Mouse (Mus musculus): Measurements from ENCODE around the gene St5. TPM values are rescaled to one million over a fixed set of nuclear protein-coding genes. Genes with fewer than 3 reads are reported as not detected.
A peak's percentile ranks its signal among the peaks of the same experiment; 100 is the strongest.

Gene St5
- polyA plus RNA-seq, 1 experiment from 2014 or later, result 61.4 TPM

DNA sequence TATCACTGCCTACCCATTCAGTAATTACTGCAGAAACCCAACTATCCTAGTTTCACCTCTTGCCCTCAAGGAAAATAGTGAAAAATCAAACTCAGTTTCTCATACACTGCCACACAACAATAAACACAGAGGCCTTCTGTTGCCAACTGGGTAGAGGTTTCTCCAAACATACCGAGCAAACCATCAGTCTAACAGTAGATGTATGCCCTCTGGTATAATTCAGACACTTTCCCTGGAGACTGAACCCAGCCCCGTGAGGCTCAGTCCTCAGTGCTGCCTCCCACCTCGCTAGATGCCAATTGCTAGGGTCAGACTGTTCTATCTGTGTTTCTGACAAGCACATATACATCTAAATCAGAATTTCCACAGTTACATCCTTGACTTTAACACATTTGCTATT lies 83.1 kb downstream of the St5 start:
- WGBS, result 79% methylated on average over 3 of the region's 3 CpGs
- ATAC-seq (ENCODE audit: insufficient read depth, low FRiP score, low TSS enrichment) (no peak), DNase-seq (ENCODE audit: low spot score) (no peak)
- no peak overlapping the region for H3K27ac ChIP-seq (ENCODE audit: low read depth, low read length)
- H3K9me3 ChIP-seq (ENCODE audit: control insufficient read depth, low read length), result no peaks in the 10 kb centered on the region
- H3K27me3 ChIP-seq (ENCODE audit: control insufficient read depth, insufficient read depth, low read length), result no peaks in the 10 kb centered on the region
- H3K4me2 ChIP-seq (ENCODE audit: low read depth), result no peak overlapping the region
- H3K9ac ChIP-seq (ENCODE audit: low read length), result no peak overlapping the region
- peaks cover 16% of the 10 kb centered on the region for H3K4me1 ChIP-seq (ENCODE audit: control insufficient read depth, insufficient read depth, low read length)
- H3K4me3 ChIP-seq (ENCODE audit: low read depth, low read length), result no peak overlapping the region
- H3K36me3 ChIP-seq (ENCODE audit: control insufficient read depth, insufficient read depth, low read length), result no peaks in the 10 kb centered on the region

GRCm38 (mm10) chr7:109618721-109619120 lies 84.7 kb downstream of the St5 start:
- H3K9me3 ChIP-seq (ENCODE audit: control insufficient read depth, low read length), result no peaks in the 10 kb centered on the region
- peak; percentile 59 for DNase-seq (ENCODE audit: low spot score)
- H3K27me3 ChIP-seq (ENCODE audit: control insufficient read depth, insufficient read depth, low read length), result no peaks in the 10 kb centered on the region
- H3K36me3 ChIP-seq (ENCODE audit: control insufficient read depth, insufficient read depth, low read length), result no peaks in the 10 kb centered on the region
- no peak overlapping the region for H3K4me2 ChIP-seq (ENCODE audit: low read depth)
- WGBS, result 25% methylated on average over 6 of the region's 6 CpGs
- no peak overlapping the region for H3K27ac ChIP-seq (ENCODE audit: low read depth, low read length)
- peaks cover 27% of the 10 kb centered on the region for H3K4me1 ChIP-seq (ENCODE audit: control insufficient read depth, insufficient read depth, low read length)
- H3K9ac ChIP-seq (ENCODE audit: low read length), result no peak overlapping the region
- ATAC-seq (ENCODE audit: insufficient read depth, low FRiP score, low TSS enrichment), result no peak
- H3K4me3 ChIP-seq (ENCODE audit: low read depth, low read length), result no peak overlapping the region

- no peaks in the 10 kb centered on the region for H3K27me3 ChIP-seq (ENCODE audit: control insufficient read depth, insufficient read depth, low read length)
- WGBS, result 82% methylated on average over 3 of the region's 3 CpGs
These were observed 85.6 kb downstream of the St5 start for GRCm38 (mm10) chr7:109617838-109618237.

GRCm38 (mm10) chr7:109616034-109616979 lies 87.1 kb downstream of the St5 start:
- H3K4me3 ChIP-seq (ENCODE audit: low read depth, low read length), result peak overlapping the region; percentile 34
- peak; percentile 95 for ATAC-seq (ENCODE audit: insufficient read depth, low FRiP score, low TSS enrichment)
- H3K4me1 ChIP-seq (ENCODE audit: control insufficient read depth, insufficient read depth, low read length), result peaks cover 32% of the 10 kb centered on the region
- H3K4me2 ChIP-seq (ENCODE audit: low read depth), result peak overlapping the region; percentile 53
- WGBS, result 2% methylated on average over 25 of the region's 25 CpGs
- peak; percentile 93 for DNase-seq (ENCODE audit: low spot score)
- H3K36me3 ChIP-seq (ENCODE audit: control insufficient read depth, insufficient read depth, low read length), result no peaks in the 10 kb centered on the region
- H3K9ac ChIP-seq (ENCODE audit: low read length), result peak overlapping the region; percentile 48
- H3K27ac ChIP-seq (ENCODE audit: low read depth, low read length), result peak overlapping the region; percentile 57
- no peaks in the 10 kb centered on the region for H3K9me3 ChIP-seq (ENCODE audit: control insufficient read depth, low read length)
- H3K27me3 ChIP-seq (ENCODE audit: control insufficient read depth, insufficient read depth, low read length), result no peaks in the 10 kb centered on the region

More at GRCm38 (mm10) chr7:109617838-109618237, 85.6 kb downstream of the St5 start:
- no peaks in the 10 kb centered on the region for H3K9me3 ChIP-seq (ENCODE audit: control insufficient read depth, low read length)
- ATAC-seq (ENCODE audit: insufficient read depth, low FRiP score, low TSS enrichment) (no peak), DNase-seq (ENCODE audit: low spot score) (no peak)
- H3K27ac ChIP-seq (ENCODE audit: low read depth, low read length), result no peak overlapping the region
- H3K9ac ChIP-seq (ENCODE audit: low read length), result no peak overlapping the region
- no peaks in the 10 kb centered on the region for H3K36me3 ChIP-seq (ENCODE audit: control insufficient read depth, insufficient read depth, low read length)
- H3K4me1 ChIP-seq (ENCODE audit: control insufficient read depth, insufficient read depth, low read length), result peaks cover 31% of the 10 kb centered on the region
- H3K4me3 ChIP-seq (ENCODE audit: low read depth, low read length), result no peak overlapping the region
- no peak overlapping the region for H3K4me2 ChIP-seq (ENCODE audit: low read depth)

- ATAC-seq (ENCODE audit: insufficient read depth, low FRiP score, low TSS enrichment) (no peak), DNase-seq (ENCODE audit: low spot score) (no peak)
- H3K4me1 ChIP-seq (ENCODE audit: control insufficient read depth, insufficient read depth, low read length), result peaks cover 32% of the 10 kb centered on the region
- H3K36me3 ChIP-seq (ENCODE audit: control insufficient read depth, insufficient read depth, low read length), result no peaks in the 10 kb centered on the region
- H3K27ac ChIP-seq (ENCODE audit: low read depth, low read length), result peak overlapping the region; percentile 57
- H3K4me2 ChIP-seq (ENCODE audit: low read depth), result peak overlapping the region; percentile 53
- H3K9ac ChIP-seq (ENCODE audit: low read length), result peak overlapping the region; percentile 48
- H3K4me3 ChIP-seq (ENCODE audit: low read depth, low read length), result peak overlapping the region; percentile 34
- no peaks in the 10 kb centered on the region for H3K27me3 ChIP-seq (ENCODE audit: control insufficient read depth, insufficient read depth, low read length)
- 45% methylated on average over 4 of the region's 4 CpGs for WGBS
- H3K9me3 ChIP-seq (ENCODE audit: control insufficient read depth, low read length), result no peaks in the 10 kb centered on the region
These were observed 87.8 kb downstream of the St5 start for GRCm38 (mm10) chr7:109615601-109616000.

GRCm38 (mm10) chr7:109614939-109615338 lies 88.5 kb downstream of the St5 start:
- no peak for ATAC-seq (ENCODE audit: insufficient read depth, low FRiP score, low TSS enrichment)
- Histone ChIP-seq H3K27me3 (ENCODE audit: control insufficient read depth, insufficient read depth, low read length) (no peaks in the 10 kb centered on the region), H3K9ac (ENCODE audit: low read length) (peak overlapping the region; percentile 48), H3K4me3 (ENCODE audit: low read depth, low read length) (peak overlapping the region; percentile 34), H3K27ac (ENCODE audit: low read depth, low read length) (peak overlapping the region; percentile 57; the same call in 1 of the 2 replicates), H3K4me2 (ENCODE audit: low read depth) (peak overlapping the region; percentile 53), H3K36me3 (ENCODE audit: control insufficient read depth, insufficient read depth, low read length) (no peaks in the 10 kb centered on the region), H3K9me3 (ENCODE audit: control insufficient read depth, low read length) (no peaks in the 10 kb centered on the region), H3K4me1 (ENCODE audit: control insufficient read depth, insufficient read depth, low read length) (peaks cover 32% of the 10 kb centered on the region)
- WGBS, result 49% methylated on average over 4 of the region's 4 CpGs
- DNase-seq (ENCODE audit: low spot score), result peak; percentile 27

DNA sequence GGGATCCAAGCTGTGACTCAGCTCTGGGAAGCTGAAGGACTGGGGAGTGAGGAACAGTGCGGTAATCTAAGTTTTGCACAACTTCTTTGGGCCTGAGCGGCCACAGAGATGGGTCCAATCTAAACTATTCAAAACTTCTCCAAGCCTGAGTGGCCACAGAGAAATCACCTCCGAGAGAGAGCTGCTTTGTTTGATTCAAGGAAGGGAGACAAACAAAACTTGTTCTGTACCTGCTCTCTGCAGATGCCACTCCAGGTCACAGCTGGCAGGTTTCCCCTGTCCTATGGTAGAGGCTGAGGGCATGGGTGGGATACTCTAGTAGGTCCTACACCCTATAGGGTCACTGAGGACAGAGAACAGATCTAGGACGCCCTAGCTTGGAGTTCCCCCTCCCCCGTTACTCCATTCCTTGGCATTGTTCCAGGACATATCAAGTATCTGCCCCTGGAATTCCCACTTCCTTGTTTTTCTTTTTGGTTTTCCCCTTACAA lies 89.8 kb downstream of the St5 start:
- Histone ChIP-seq H3K4me2 (ENCODE audit: low read depth) (peak overlapping the region; percentile 29), H3K36me3 (ENCODE audit: control insufficient read depth, insufficient read depth, low read length) (no peaks in the 10 kb centered on the region), H3K9ac (ENCODE audit: low read length) (no peak overlapping the region), H3K27ac (ENCODE audit: low read depth, low read length) (0 out of 2 replicates have a peak overlapping the region, but pooled peaks have one; percentile 42), H3K4me3 (ENCODE audit: low read depth, low read length) (no peak overlapping the region), H3K4me1 (ENCODE audit: control insufficient read depth, insufficient read depth, low read length) (peaks cover 32% of the 10 kb centered on the region), H3K9me3 (ENCODE audit: control insufficient read depth, low read length) (no peaks in the 10 kb centered on the region), H3K27me3 (ENCODE audit: control insufficient read depth, insufficient read depth, low read length) (no peaks in the 10 kb centered on the region)
- ATAC-seq (ENCODE audit: insufficient read depth, low FRiP score, low TSS enrichment) (no peak), DNase-seq (ENCODE audit: low spot score) (no peak)
- WGBS, result 70% methylated on average over 5 of the region's 5 CpGs

- no peaks in the 10 kb centered on the region for H3K9me3 ChIP-seq (ENCODE audit: control insufficient read depth, low read length)
- H3K27ac ChIP-seq (ENCODE audit: low read depth, low read length), result peak overlapping the region; percentile 75
- peaks cover 32% of the 10 kb centered on the region for H3K4me1 ChIP-seq (ENCODE audit: control insufficient read depth, insufficient read depth, low read length)
- no peaks in the 10 kb centered on the region for H3K36me3 ChIP-seq (ENCODE audit: control insufficient read depth, insufficient read depth, low read length)
- 65% methylated on average over 2 of the region's 3 CpGs for WGBS
- H3K4me2 ChIP-seq (ENCODE audit: low read depth), result no peak overlapping the region
- no peak for ATAC-seq (ENCODE audit: insufficient read depth, low FRiP score, low TSS enrichment)
- no peak overlapping the region for H3K4me3 ChIP-seq (ENCODE audit: low read depth, low read length)
- no peak for DNase-seq (ENCODE audit: low spot score)
- H3K27me3 ChIP-seq (ENCODE audit: control insufficient read depth, insufficient read depth, low read length), result no peaks in the 10 kb centered on the region
- no peak overlapping the region for H3K9ac ChIP-seq (ENCODE audit: low read length)
These were observed 90.4 kb downstream of the St5 start for GRCm38 (mm10) chr7:109613051-109613450.
